Mouse (Mus musculus): ENCODE results near the gene Btn2a2. TPM values are rescaled to one million over a fixed set of nuclear protein-coding genes. Genes with fewer than 3 reads are reported as not detected.

The Btn2a2 gene
- polyA plus RNA-seq, 1 experiment from 2014 or later: 1.3 TPM

GRCm38 (mm10) chr13:23497656-23498321 lies 9.1 kb upstream of the Btn2a2 start:
- ATAC-seq (ENCODE audit: insufficient number of reproducible peaks, low FRiP score, low TSS enrichment, low read depth) (no peak), DNase-seq (ENCODE audit: low spot score) (peak; percentile 80)
- Histone ChIP-seq H3K27ac (replicated peaks; ENCODE audit: low read depth, low read length) (0 out of 2 replicates have a peak overlapping the region, but pooled peaks have one; percentile 55), H3K4me1 (ENCODE audit: control insufficient read depth, insufficient read depth, low read length) (peaks cover 4% of the 10 kb centered on the region; the same call in 1 of the 2 replicates), H3K36me3 (ENCODE audit: control insufficient read depth, insufficient read depth, low read length) (no peaks in the 10 kb centered on the region), H3K9me3 (ENCODE audit: control insufficient read depth, low read length) (no peaks in the 10 kb centered on the region), H3K27me3 (ENCODE audit: control insufficient read depth, insufficient read depth, low read length) (no peaks in the 10 kb centered on the region), H3K4me3 (ENCODE audit: low read depth, low read length) (peak overlapping the region; percentile 15; the same call in 1 of the 2 replicates), H3K4me2 (ENCODE audit: low read depth, severe bottlenecking) (peak overlapping the region; percentile 44), H3K9ac (ENCODE audit: low read length) (no peak overlapping the region)
- WGBS: under 1% methylated on average over 19 of the region's 19 CpGs

- Histone ChIP-seq H3K4me2 (ENCODE audit: low read depth, severe bottlenecking) (no peak overlapping the region), H3K27ac (replicated peaks; ENCODE audit: low read depth, low read length) (no peak overlapping the region), H3K27me3 (ENCODE audit: control insufficient read depth, insufficient read depth, low read length) (no peaks in the 10 kb centered on the region), H3K9ac (ENCODE audit: low read length) (no peak overlapping the region), H3K9me3 (ENCODE audit: control insufficient read depth, low read length) (no peaks in the 10 kb centered on the region), H3K4me1 (ENCODE audit: control insufficient read depth, insufficient read depth, low read length) (peaks cover 4% of the 10 kb centered on the region; the same call in 1 of the 2 replicates), H3K36me3 (ENCODE audit: control insufficient read depth, insufficient read depth, low read length) (no peaks in the 10 kb centered on the region), H3K4me3 (ENCODE audit: low read depth, low read length) (no peak overlapping the region)
- ATAC-seq (ENCODE audit: insufficient number of reproducible peaks, low FRiP score, low TSS enrichment, low read depth): no peak
- DNase-seq (ENCODE audit: low spot score): no peak
- WGBS: 77% methylated on average over 6 of the region's 6 CpGs
Observed at GRCm38 (mm10) chr13:23495526-23495925, 6.9 kb upstream of the Btn2a2 start.

GRCm38 (mm10) chr13:23491990-23492389 lies 3.3 kb upstream of the Btn2a2 start:
- no peaks in the 10 kb centered on the region; the same call in 1 of the 2 replicates for H3K4me1 ChIP-seq (ENCODE audit: control insufficient read depth, insufficient read depth, low read length)
- no peaks in the 10 kb centered on the region for H3K36me3 ChIP-seq (ENCODE audit: control insufficient read depth, insufficient read depth, low read length)
- no peak for DNase-seq (ENCODE audit: low spot score)
- no peak for ATAC-seq (ENCODE audit: insufficient number of reproducible peaks, low FRiP score, low TSS enrichment, low read depth)
- H3K27me3 ChIP-seq (ENCODE audit: control insufficient read depth, insufficient read depth, low read length): no peaks in the 10 kb centered on the region
- no peaks in the 10 kb centered on the region for H3K9me3 ChIP-seq (ENCODE audit: control insufficient read depth, low read length)
- H3K4me2 ChIP-seq (ENCODE audit: low read depth, severe bottlenecking): peak overlapping the region; percentile 27; the same call in 1 of the 2 replicates
- H3K9ac ChIP-seq (ENCODE audit: low read length): no peak overlapping the region
- H3K27ac ChIP-seq (replicated peaks; ENCODE audit: low read depth, low read length): no peak overlapping the region
- 10% methylated on average over 14 of the region's 14 CpGs for WGBS
- no peak overlapping the region for H3K4me3 ChIP-seq (ENCODE audit: low read depth, low read length)

- DNase-seq (ENCODE audit: low spot score): no peak
- WGBS: 21% methylated on average over 1 of the region's 1 CpGs
- no peak overlapping the region for H3K27ac ChIP-seq (replicated peaks; ENCODE audit: low read depth, low read length)
- no peaks in the 10 kb centered on the region; the same call in 1 of the 2 replicates for H3K4me1 ChIP-seq (ENCODE audit: control insufficient read depth, insufficient read depth, low read length)
- H3K9me3 ChIP-seq (ENCODE audit: control insufficient read depth, low read length): no peaks in the 10 kb centered on the region
- ATAC-seq (ENCODE audit: insufficient number of reproducible peaks, low FRiP score, low TSS enrichment, low read depth): no peak
- H3K4me3 ChIP-seq (ENCODE audit: low read depth, low read length): no peak overlapping the region
- H3K4me2 ChIP-seq (ENCODE audit: low read depth, severe bottlenecking): no peak overlapping the region
- H3K27me3 ChIP-seq (ENCODE audit: control insufficient read depth, insufficient read depth, low read length): no peaks in the 10 kb centered on the region
- H3K9ac ChIP-seq (ENCODE audit: low read length): no peak overlapping the region
- H3K36me3 ChIP-seq (ENCODE audit: control insufficient read depth, insufficient read depth, low read length): no peaks in the 10 kb centered on the region
Observed at GRCm38 (mm10) chr13:23491263-23491662, 2.6 kb upstream of the Btn2a2 start.

GRCm38 (mm10) chr13:23490863-23491262 lies 2.2 kb upstream of the Btn2a2 start:
- ATAC-seq (ENCODE audit: insufficient number of reproducible peaks, low FRiP score, low TSS enrichment, low read depth): no peak
- 53% methylated on average over 1 of the region's 1 CpGs for WGBS

GRCm38 (mm10) chr13:23485271-23485670 lies 3.4 kb downstream of the Btn2a2 start:
- Histone ChIP-seq H3K4me1 (ENCODE audit: control insufficient read depth, insufficient read depth, low read length) (no peaks in the 10 kb centered on the region; the same call in 1 of the 2 replicates), H3K27me3 (ENCODE audit: control insufficient read depth, insufficient read depth, low read length) (no peaks in the 10 kb centered on the region), H3K4me3 (ENCODE audit: low read depth, low read length) (no peak overlapping the region), H3K9me3 (ENCODE audit: control insufficient read depth, low read length) (no peaks in the 10 kb centered on the region), H3K9ac (ENCODE audit: low read length) (no peak overlapping the region), H3K4me2 (ENCODE audit: low read depth, severe bottlenecking) (no peak overlapping the region), H3K27ac (replicated peaks; ENCODE audit: low read depth, low read length) (no peak overlapping the region), H3K36me3 (ENCODE audit: control insufficient read depth, insufficient read depth, low read length) (no peaks in the 10 kb centered on the region)
- 31% methylated on average over 5 of the region's 5 CpGs for WGBS
- no peak for DNase-seq (ENCODE audit: low spot score)
- ATAC-seq (ENCODE audit: insufficient number of reproducible peaks, low FRiP score, low TSS enrichment, low read depth): no peak

More at GRCm38 (mm10) chr13:23490863-23491262, 2.2 kb upstream of the Btn2a2 start:
- H3K4me1 ChIP-seq (ENCODE audit: control insufficient read depth, insufficient read depth, low read length): no peaks in the 10 kb centered on the region; the same call in 1 of the 2 replicates
- no peak for DNase-seq (ENCODE audit: low spot score)
- no peaks in the 10 kb centered on the region for H3K36me3 ChIP-seq (ENCODE audit: control insufficient read depth, insufficient read depth, low read length)
- no peak overlapping the region for H3K27ac ChIP-seq (replicated peaks; ENCODE audit: low read depth, low read length)
- H3K4me2 ChIP-seq (ENCODE audit: low read depth, severe bottlenecking): no peak overlapping the region
- no peaks in the 10 kb centered on the region for H3K9me3 ChIP-seq (ENCODE audit: control insufficient read depth, low read length)
- H3K27me3 ChIP-seq (ENCODE audit: control insufficient read depth, insufficient read depth, low read length): no peaks in the 10 kb centered on the region
- no peak overlapping the region for H3K9ac ChIP-seq (ENCODE audit: low read length)
- no peak overlapping the region for H3K4me3 ChIP-seq (ENCODE audit: low read depth, low read length)

GRCm38 (mm10) chr13:23483153-23483552 lies 5.5 kb downstream of the Btn2a2 start:
- no peaks in the 10 kb centered on the region; the same call in 1 of the 2 replicates for H3K4me1 ChIP-seq (ENCODE audit: control insufficient read depth, insufficient read depth, low read length)
- no peak for DNase-seq (ENCODE audit: low spot score)
- ATAC-seq (ENCODE audit: insufficient number of reproducible peaks, low FRiP score, low TSS enrichment, low read depth): no peak
- H3K27ac ChIP-seq (replicated peaks; ENCODE audit: low read depth, low read length): no peak overlapping the region
- H3K27me3 ChIP-seq (ENCODE audit: control insufficient read depth, insufficient read depth, low read length): no peaks in the 10 kb centered on the region
- H3K9ac ChIP-seq (ENCODE audit: low read length): no peak overlapping the region
- no peak overlapping the region for H3K4me2 ChIP-seq (ENCODE audit: low read depth, severe bottlenecking)
- H3K9me3 ChIP-seq (ENCODE audit: control insufficient read depth, low read length): no peaks in the 10 kb centered on the region
- H3K36me3 ChIP-seq (ENCODE audit: control insufficient read depth, insufficient read depth, low read length): no peaks in the 10 kb centered on the region
- no peak overlapping the region for H3K4me3 ChIP-seq (ENCODE audit: low read depth, low read length)
- WGBS: 90% methylated on average over 2 of the region's 2 CpGs

- Histone ChIP-seq H3K9ac (ENCODE audit: low read length) (no peak overlapping the region), H3K4me1 (ENCODE audit: control insufficient read depth, insufficient read depth, low read length) (no peaks in the 10 kb centered on the region), H3K4me3 (ENCODE audit: low read depth, low read length) (no peak overlapping the region), H3K9me3 (ENCODE audit: control insufficient read depth, low read length) (no peaks in the 10 kb centered on the region), H3K4me2 (ENCODE audit: low read depth, severe bottlenecking) (no peak overlapping the region), H3K27me3 (ENCODE audit: control insufficient read depth, insufficient read depth, low read length) (no peaks in the 10 kb centered on the region), H3K27ac (replicated peaks; ENCODE audit: low read depth, low read length) (no peak overlapping the region), H3K36me3 (ENCODE audit: control insufficient read depth, insufficient read depth, low read length) (no peaks in the 10 kb centered on the region)
- DNase-seq (ENCODE audit: low spot score) (no peak), ATAC-seq (ENCODE audit: insufficient number of reproducible peaks, low FRiP score, low TSS enrichment, low read depth) (no peak)
- 38% methylated on average over 2 of the region's 2 CpGs for WGBS
Observed at GRCm38 (mm10) chr13:23475658-23476057, 13.0 kb downstream of the Btn2a2 start.

Data from limb, embryonic 11.5 days (tissue).